Mouse (Mus musculus) forebrain, embryonic 11.5 days (tissue): Measurements from ENCODE around the gene Ncaph2. TPM values are rescaled to one million over a fixed set of nuclear protein-coding genes. Genes with fewer than 3 reads are reported as not detected.

Experiments
- ATAC-seq: fragments of 200-750 bp; cut with Nextera tagmentation; replicated peaks from 2 replicates; pipeline ENCODE4 v1.8.0; 2017; ENCODE audit warnings: moderate TSS enrichment; ENCODE audit not compliant: low FRiP score
- DNase-seq: peaks from one replicate; pipeline ENCODE4 v3.0.0-alpha.2; 2017; ENCODE audit warnings: low spot score
- H3K27ac ChIP-seq: fragments of 300-500 bp; sonication (generic); 2 replicates; pipeline ENCODE4 v1.5.1; 2014; ENCODE audit warnings: low read depth, low read length
- H3K27me3 ChIP-seq: fragments of 300-500 bp; sonication (generic); 2 replicates; pipeline ENCODE4 v1.6.1; 2014; ENCODE audit warnings: mild to moderate bottlenecking, low read length, mixed read lengths; ENCODE audit not compliant: control insufficient read depth, insufficient read depth
- H3K36me3 ChIP-seq: fragments of 300-500 bp; sonication (generic); 2 replicates; pipeline ENCODE4 v1.6.1; 2014; ENCODE audit warnings: mild to moderate bottlenecking, low read length, moderate library complexity, mixed read lengths; ENCODE audit not compliant: control insufficient read depth, insufficient read depth
- H3K4me1 ChIP-seq: fragments of 300-500 bp; sonication (generic); replicated peaks from 2 replicates; pipeline ENCODE4 v1.6.1; 2014; ENCODE audit warnings: low read length, mixed read lengths; ENCODE audit not compliant: control insufficient read depth, insufficient read depth
- H3K4me2 ChIP-seq: fragments of 300-500 bp; sonication (generic); 2 replicates; pipeline ENCODE4 v1.6.1; 2014; ENCODE audit warnings: low read depth, mild to moderate bottlenecking, low read length, moderate library complexity, mixed read lengths; ENCODE audit not compliant: severe bottlenecking
- H3K4me3 ChIP-seq: fragments of 300-500 bp; sonication (generic); 2 replicates; pipeline ENCODE4 v1.5.1; 2014; ENCODE audit warnings: low read depth, low read length
- H3K9ac ChIP-seq: fragments of 300-500 bp; sonication (generic); 2 replicates; pipeline ENCODE4 v1.6.1; 2014; ENCODE audit warnings: low read length
- H3K9me3 ChIP-seq: fragments of 300-500 bp; sonication (generic); 2 replicates; pipeline ENCODE4 v1.6.1; 2016; ENCODE audit warnings: low read length, mixed read lengths; ENCODE audit not compliant: control insufficient read depth
- WGBS: fragments of 180-500 bp; shearing (Covaris S2); extraction: QIAGEN DNeasy Blood & Tissue Kit; methylation state at CpG from one replicate; pipeline ENCODE4 v1.1.7; 2014; 5-methylcytosine and 5-hydroxymethylcytosine counted together
- polyA plus RNA-seq: library from polyadenylated mRNA; unstranded; fragments of >200 nt; fragmentation: Nextera tagmentation; extraction: Ambion mirVana; gene quantifications from 2 replicates; pipeline ENCODE4 v1.2.1, GENCODE M21; 2014

Gene Ncaph2
- polyA plus RNA-seq, 1 experiment from 2014 or later = 191 TPM

GRCm38 (mm10) chr15:89353837-89354236, 1.7 kb upstream of the Ncaph2 start:
- peaks cover 12% of the 10 kb centered on the region for H3K4me1 ChIP-seq
- no peaks in the 10 kb centered on the region for H3K9me3 ChIP-seq
- 94% methylated on average over 16 of the region's 16 CpGs for WGBS
- no peak overlapping the region for H3K27ac ChIP-seq
- no peak overlapping the region for H3K4me3 ChIP-seq
- H3K9ac ChIP-seq = no peak overlapping the region
- DNase-seq (no peak), ATAC-seq (no peak)
- H3K36me3 ChIP-seq = peaks cover 12% of the 10 kb centered on the region
- no peaks in the 10 kb centered on the region for H3K27me3 ChIP-seq
- no peak overlapping the region for H3K4me2 ChIP-seq

- H3K4me1 ChIP-seq = peaks cover 12% of the 10 kb centered on the region
- DNase-seq (no peak), ATAC-seq (no peak)
- no peaks in the 10 kb centered on the region for H3K9me3 ChIP-seq
- 81% methylated on average over 7 of the region's 7 CpGs for WGBS
- no peak overlapping the region for H3K27ac ChIP-seq
- H3K4me2 ChIP-seq = peak overlapping the region; percentile 77
- no peaks in the 10 kb centered on the region for H3K27me3 ChIP-seq
- H3K36me3 ChIP-seq = peaks cover 12% of the 10 kb centered on the region
- H3K4me3 ChIP-seq = peak overlapping the region; percentile 79
- H3K9ac ChIP-seq = peak overlapping the region; percentile 90
These were observed 1.1 kb upstream of the Ncaph2 start for GRCm38 (mm10) chr15:89354455-89354854.

GRCm38 (mm10) chr15:89356372-89356771, 853 bp downstream of the Ncaph2 start:
- H3K4me3 ChIP-seq = peak overlapping the region; percentile 79
- no peaks in the 10 kb centered on the region for H3K27me3 ChIP-seq
- H3K27ac ChIP-seq = peak overlapping the region; percentile 80; the same call in 1 of the 2 replicates
- H3K4me1 ChIP-seq = peaks cover 12% of the 10 kb centered on the region
- no peaks in the 10 kb centered on the region for H3K9me3 ChIP-seq
- peak overlapping the region; percentile 50 for H3K4me2 ChIP-seq
- DNase-seq (peak; percentile 94), ATAC-seq (peak; percentile 80)
- peak overlapping the region; percentile 90 for H3K9ac ChIP-seq
- under 1% methylated on average over 15 of the region's 15 CpGs for WGBS
- H3K36me3 ChIP-seq = peaks cover 15% of the 10 kb centered on the region

GRCm38 (mm10) chr15:89358784-89359183, 3.3 kb downstream of the Ncaph2 start:
- Histone ChIP-seq H3K36me3 (peaks cover 7% of the 10 kb centered on the region), H3K4me1 (peaks cover 12% of the 10 kb centered on the region), H3K27me3 (no peaks in the 10 kb centered on the region), H3K9me3 (no peaks in the 10 kb centered on the region), H3K4me3 (no peak overlapping the region), H3K9ac (no peak overlapping the region), H3K4me2 (no peak overlapping the region), H3K27ac (no peak overlapping the region)
- ATAC-seq (no peak), DNase-seq (no peak)
- WGBS = 94% methylated on average over 3 of the region's 3 CpGs

GRCm38 (mm10) chr15:89363051-89363450, 7.5 kb downstream of the Ncaph2 start:
- Histone ChIP-seq H3K4me3 (no peak overlapping the region), H3K4me1 (no peaks in the 10 kb centered on the region; the same call in 1 of the 2 replicates), H3K36me3 (peaks cover 34% of the 10 kb centered on the region), H3K4me2 (no peak overlapping the region), H3K27me3 (no peaks in the 10 kb centered on the region), H3K9me3 (no peaks in the 10 kb centered on the region), H3K27ac (no peak overlapping the region), H3K9ac (no peak overlapping the region)
- ATAC-seq = no peak
- no peak for DNase-seq
- 97% methylated on average over 7 of the region's 7 CpGs for WGBS

- Histone ChIP-seq H3K27ac (no peak overlapping the region), H3K9me3 (no peaks in the 10 kb centered on the region), H3K9ac (no peak overlapping the region), H3K27me3 (no peaks in the 10 kb centered on the region), H3K4me3 (no peak overlapping the region), H3K4me2 (no peak overlapping the region), H3K4me1 (no peaks in the 10 kb centered on the region), H3K36me3 (peaks cover 45% of the 10 kb centered on the region)
- ATAC-seq (no peak), DNase-seq (peak; percentile 47)
- 94% methylated on average over 4 of the region's 4 CpGs for WGBS
These were observed 9.6 kb downstream of the Ncaph2 start for GRCm38 (mm10) chr15:89365141-89365551.

GRCm38 (mm10) chr15:89372068-89372467, 16.5 kb downstream of the Ncaph2 start:
- peaks cover 4% of the 10 kb centered on the region for H3K4me1 ChIP-seq
- peaks cover 11% of the 10 kb centered on the region for H3K27me3 ChIP-seq
- 0 out of 2 replicates have a peak overlapping the region, but pooled peaks have one; percentile 63 for H3K4me3 ChIP-seq
- no peak overlapping the region for H3K27ac ChIP-seq
- 93% methylated on average over 13 of the region's 13 CpGs for WGBS
- no peak overlapping the region for H3K4me2 ChIP-seq
- H3K9me3 ChIP-seq = no peaks in the 10 kb centered on the region
- no peak for ATAC-seq
- H3K9ac ChIP-seq = no peak overlapping the region
- peak; percentile 54 for DNase-seq
- peaks cover 29% of the 10 kb centered on the region for H3K36me3 ChIP-seq

- peaks cover 4% of the 10 kb centered on the region for H3K4me1 ChIP-seq
- ATAC-seq (no peak), DNase-seq (peak; percentile 49)
- 85% methylated on average over 7 of the region's 7 CpGs for WGBS
- H3K27ac ChIP-seq = no peak overlapping the region
- peaks cover 16% of the 10 kb centered on the region for H3K27me3 ChIP-seq
- no peak overlapping the region for H3K4me2 ChIP-seq
- no peaks in the 10 kb centered on the region for H3K9me3 ChIP-seq
- peak overlapping the region; percentile 63; the same call in 1 of the 2 replicates for H3K4me3 ChIP-seq
- H3K36me3 ChIP-seq = peaks cover 26% of the 10 kb centered on the region
- H3K9ac ChIP-seq = no peak overlapping the region
These were observed 17.0 kb downstream of the Ncaph2 start for GRCm38 (mm10) chr15:89372536-89372935.

GRCm38 (mm10) chr15:89373027-89373761, 17.7 kb downstream of the Ncaph2 start:
- peak; percentile 89 for DNase-seq
- H3K9me3 ChIP-seq = no peaks in the 10 kb centered on the region
- WGBS = 2% methylated on average over 35 of the region's 35 CpGs
- ATAC-seq = peak; percentile 72
- H3K4me3 ChIP-seq = peak overlapping the region; percentile 63
- H3K36me3 ChIP-seq = peaks cover 23% of the 10 kb centered on the region
- peaks cover 4% of the 10 kb centered on the region for H3K4me1 ChIP-seq
- H3K4me2 ChIP-seq = peak overlapping the region; percentile 89
- peaks cover 22% of the 10 kb centered on the region for H3K27me3 ChIP-seq
- H3K9ac ChIP-seq = peak overlapping the region; percentile 83
- H3K27ac ChIP-seq = peak overlapping the region; percentile 80
